Mouse (Mus musculus) cortical plate, adult 2 months (tissue): ENCODE results near the gene Olfr1382.
"Not testable (repeated sequence)": the region's sequence is repeated elsewhere in the genome, so short reads cannot be mapped to it uniquely, and the experiment has no call there.

Experiments used
- CTCF ChIP-seq: fragments of 200-500 bp; IDR thresholded peaks from 2 replicates; pipeline ENCODE4 v1.5.1; 2011; ENCODE audit warnings: mild to moderate bottlenecking, control low read depth, low read length; ENCODE audit not compliant: insufficient read depth; ENCODE audit errors: extremely low read depth
- POLR2A ChIP-seq: fragments of 200-500 bp; IDR thresholded peaks from 2 replicates; pipeline ENCODE4 v1.6.1; 2011; ENCODE audit warnings: mild to moderate bottlenecking, low read length, control low read depth; ENCODE audit not compliant: insufficient read depth; ENCODE audit errors: extremely low read depth

- TF ChIP-seq POLR2A: not testable (repeated sequence)
- TF ChIP-seq CTCF: peak; percentile 54
These were observed 26.0 kb downstream of the Olfr1382 start for GRCm38 (mm10) chr11:49554033-49554432.
